Mouse (Mus musculus) ES-E14 (cell line): ENCODE measurements at regions not wholly inside any gene's neighbourhood (a gene's known extent, or its start where the extent isn't known, plus 50 kb on each side); places are given as distances from the start of the nearest gene placed in this dataset.

ENCODE experiments used
- DNase-seq: peaks from one replicate; pipeline ENCODE4 v3.0.0-alpha.2; 2013; ENCODE audit warnings: low read depth, low spot score
- H3K27ac ChIP-seq: 2 replicates; pipeline ENCODE4 v1.5.1; 2012; ENCODE audit warnings: low read depth, mild to moderate bottlenecking, low read length, moderate library complexity, mixed read lengths; ENCODE audit not compliant: poor library complexity, insufficient read depth, severe bottlenecking
- H3K36me3 ChIP-seq: 2 replicates; pipeline ENCODE4 v1.6.1; 2012; ENCODE audit warnings: mild to moderate bottlenecking, low read length, moderate library complexity, mixed read lengths; ENCODE audit not compliant: control insufficient read depth, poor library complexity, insufficient read depth, severe bottlenecking
- H3K4me1 ChIP-seq, 2 experiments: fragments of 150-350 bp in 1 of 2; sonication (generic) in 1 of 2; 2 replicates each; pipeline ENCODE4 v1.6.1; 2012; ENCODE audit warnings: low read length in 2 of 2, mild to moderate bottlenecking in 1 of 2, mixed read lengths in 1 of 2; ENCODE audit not compliant: control insufficient read depth in 2 of 2, insufficient read depth in 2 of 2, poor library complexity in 1 of 2
- H3K4me3 ChIP-seq, 2 experiments: fragments of 150-350 bp in 1 of 2; sonication (generic) in 1 of 2; 2 replicates each; pipeline ENCODE4 v1.5.1; 2012; ENCODE audit warnings: low read length in 2 of 2, low read depth in 1 of 2, mild to moderate bottlenecking in 1 of 2, mixed read lengths in 1 of 2; ENCODE audit not compliant: insufficient read depth in 1 of 2, poor library complexity in 1 of 2, severe bottlenecking in 1 of 2
- H3K9ac ChIP-seq: 2 replicates; pipeline ENCODE4 v1.6.1; 2012; ENCODE audit warnings: low read depth, mild to moderate bottlenecking, low read length, mixed read lengths; ENCODE audit not compliant: poor library complexity, insufficient read depth, severe bottlenecking
- H3K9me3 ChIP-seq: fragments of 150-350 bp; sonication (generic); 2 replicates; pipeline ENCODE4 v1.6.1; 2012; ENCODE audit warnings: low read depth, mild to moderate bottlenecking, low read length; ENCODE audit not compliant: control insufficient read depth, insufficient read depth
- CHD2 ChIP-seq: IDR thresholded peaks from 2 replicates; pipeline ENCODE4 v1.6.1; 2014; ENCODE audit warnings: mild to moderate bottlenecking, low read depth, low read length, inconsistent platforms
- HCFC1 ChIP-seq: IDR thresholded peaks from 2 replicates; pipeline ENCODE4 v1.6.1; 2012; ENCODE audit warnings: low read length, inconsistent platforms, borderline replicate concordance; ENCODE audit not compliant: insufficient read depth
- MAFK ChIP-seq: IDR thresholded peaks from 2 replicates; pipeline ENCODE4 v1.6.1; 2014; ENCODE audit warnings: mild to moderate bottlenecking, low read depth, low read length, inconsistent platforms; ENCODE audit not compliant: insufficient read depth
- ZC3H11A ChIP-seq: IDR thresholded peaks from 2 replicates; pipeline ENCODE4 v1.6.1; 2012; ENCODE audit warnings: low read depth, mild to moderate bottlenecking, inconsistent platforms, low read length, borderline replicate concordance
- ZNF384 ChIP-seq: IDR thresholded peaks from 2 replicates; pipeline ENCODE4 v1.6.1; 2012; ENCODE audit warnings: low read depth, low read length, inconsistent platforms
- in situ Hi-C, 2 experiments: fragments of 600-800 bp; cut with MboI; formaldehyde crosslinking; loops; one replicate each; pipeline ENCODE4 v1.15.1; 2025; ENCODE audit warnings: low sequenced_read_pairs in 2 of 2, inconsistent platforms in 1 of 2; ENCODE audit not compliant: unreplicated experiment in 2 of 2

DNA sequence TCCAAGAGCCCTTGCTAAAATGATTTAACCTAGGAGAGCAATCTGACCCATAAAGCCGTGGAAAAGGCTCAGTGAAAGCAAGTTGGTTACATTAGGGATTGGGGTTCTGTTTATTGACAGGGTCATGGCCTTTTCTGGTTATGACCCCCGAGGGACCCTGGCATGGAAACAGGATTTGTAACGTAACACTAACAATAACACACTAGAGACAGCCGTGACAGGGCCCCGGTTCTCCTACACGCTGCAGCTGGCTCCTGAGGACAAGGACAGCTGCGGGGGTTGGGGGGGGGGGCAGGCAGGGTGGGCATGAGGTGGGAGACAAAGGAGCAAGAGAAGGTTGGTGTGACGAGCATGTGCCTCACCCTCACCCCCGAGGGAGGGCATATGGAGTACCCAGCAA, 300.4 kb downstream of the Ets1 start:
- Histone ChIP-seq H3K27ac (no peak overlapping the region), H3K9ac (no peak overlapping the region)
- no peak for DNase-seq

DNA sequence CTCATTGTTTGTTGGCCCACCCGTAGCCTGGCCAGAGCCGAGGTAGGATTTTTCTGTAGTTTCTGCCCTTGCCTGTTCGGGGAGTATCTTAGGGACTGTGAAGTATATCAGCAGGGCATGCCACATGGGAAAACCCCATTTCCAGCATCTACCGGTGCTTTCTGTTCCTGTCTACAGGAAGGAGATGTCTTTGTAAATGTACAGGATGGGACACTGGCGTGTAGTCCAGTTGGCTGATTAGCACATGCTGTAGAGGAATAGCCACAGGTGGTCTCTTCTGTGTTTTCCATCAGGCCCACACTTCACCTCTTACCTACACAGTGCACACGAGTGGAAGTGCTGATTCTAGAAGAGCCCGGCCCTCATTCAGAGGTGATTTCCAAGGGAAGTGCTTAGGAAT, 301.4 kb downstream of the Ets1 start:
- no peak for DNase-seq
- TF ChIP-seq HCFC1 (no peak), ZC3H11A (no peak), CHD2 (no peak), MAFK (no peak), ZNF384 (no peak)
- Histone ChIP-seq H3K36me3 (no peaks in the 10 kb centered on the region), H3K9me3 (no peaks in the 10 kb centered on the region), H3K4me3 (no peak overlapping the region), H3K9ac (no peak overlapping the region), H3K27ac (no peak overlapping the region), H3K4me1 (peaks cover 2 to 3% of the 10 kb centered on the region in 2 experiments; a peak in 2 of 4 replicates)
- in situ Hi-C loops, result loop anchor here in 1 of 2 experiments (25.0 kb wide), 1 partner anchor 350 kb away; no protein-coding TSS in a partner anchor

More for the DNA sequence above, 300.4 kb downstream of the Ets1 start:
- in situ Hi-C loops, result loop anchor here in 1 of 2 experiments (25.0 kb wide), 1 partner anchor 349 kb away; no protein-coding TSS in a partner anchor
- no peak for TF ChIP-seq CHD2
- no peaks in the 10 kb centered on the region for H3K36me3 ChIP-seq
- peaks cover 2 to 3% of the 10 kb centered on the region in 2 experiments; a peak in 2 of 4 replicates for H3K4me1 ChIP-seq
- H3K9me3 ChIP-seq, result no peaks in the 10 kb centered on the region
- H3K4me3 ChIP-seq, result no peak overlapping the region

DNA sequence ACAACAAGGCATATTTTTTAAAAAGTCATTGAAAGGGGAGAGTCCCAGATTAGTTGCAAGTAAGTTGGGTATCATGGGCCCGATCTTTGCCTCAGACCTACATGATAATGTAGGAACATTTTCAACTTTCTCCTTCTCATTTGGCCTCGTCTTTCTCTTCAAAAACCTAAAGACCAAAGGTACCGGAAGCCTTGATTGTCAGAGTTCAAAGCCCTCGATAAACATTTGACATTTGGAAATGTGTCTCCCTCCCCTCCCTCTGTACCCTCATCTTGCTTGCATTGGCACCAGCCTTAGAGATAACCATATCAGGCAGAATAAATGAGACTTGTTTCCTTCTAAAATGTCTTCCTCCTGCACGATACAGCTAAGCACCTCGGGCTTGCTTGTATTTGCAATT, 302.8 kb downstream of the Ets1 start:
- Histone ChIP-seq H3K36me3 (no peaks in the 10 kb centered on the region), H3K27ac (no peak overlapping the region), H3K4me3 (no peak overlapping the region), H3K9ac (no peak overlapping the region), H3K4me1 (peaks cover 0 to 3% of the 10 kb centered on the region in 2 experiments; a peak in 1 of 4 replicates), H3K9me3 (no peaks in the 10 kb centered on the region)
- TF ChIP-seq CHD2 (no peak), ZC3H11A (no peak), MAFK (no peak), HCFC1 (no peak), ZNF384 (no peak)
- in situ Hi-C loops, result loop anchor here in 1 of 2 experiments (25.0 kb wide), 1 partner anchor 352 kb away; no protein-coding TSS in a partner anchor
- no peak for DNase-seq

DNA sequence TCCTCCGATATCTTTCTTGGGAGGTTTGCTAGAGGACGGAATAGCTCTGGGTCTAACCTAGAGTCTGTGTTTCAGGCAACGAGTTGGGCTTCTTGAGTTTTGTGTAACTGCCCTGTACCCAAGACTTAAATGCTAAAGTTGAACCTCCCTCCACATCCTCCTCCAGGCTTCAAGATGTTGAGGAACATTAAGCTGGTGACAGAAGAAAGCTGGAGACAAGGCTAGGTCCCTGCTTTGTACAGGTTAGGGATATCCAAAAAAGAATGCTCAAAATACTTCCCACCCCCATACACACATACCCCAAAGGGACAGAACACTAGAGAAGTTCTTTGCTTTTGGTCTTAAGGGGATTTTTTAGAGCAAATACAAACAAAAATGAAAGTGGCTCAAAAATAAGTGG, 303.6 kb downstream of the Ets1 start:
- Histone ChIP-seq H3K27ac (no peak overlapping the region), H3K9ac (no peak overlapping the region), H3K36me3 (no peaks in the 10 kb centered on the region), H3K9me3 (no peaks in the 10 kb centered on the region), H3K4me1 (peaks cover 0 to 3% of the 10 kb centered on the region in 2 experiments; a peak in 1 of 4 replicates), H3K4me3 (no peak overlapping the region)
- DNase-seq, result no peak
- TF ChIP-seq MAFK (no peak), ZC3H11A (no peak), HCFC1 (no peak), ZNF384 (no peak), CHD2 (no peak)
- in situ Hi-C loops, result loop anchor here (10.0 to 25.0 kb wide), 2 partner anchors 345 to 352 kb away; no protein-coding TSS in a partner anchor

DNA sequence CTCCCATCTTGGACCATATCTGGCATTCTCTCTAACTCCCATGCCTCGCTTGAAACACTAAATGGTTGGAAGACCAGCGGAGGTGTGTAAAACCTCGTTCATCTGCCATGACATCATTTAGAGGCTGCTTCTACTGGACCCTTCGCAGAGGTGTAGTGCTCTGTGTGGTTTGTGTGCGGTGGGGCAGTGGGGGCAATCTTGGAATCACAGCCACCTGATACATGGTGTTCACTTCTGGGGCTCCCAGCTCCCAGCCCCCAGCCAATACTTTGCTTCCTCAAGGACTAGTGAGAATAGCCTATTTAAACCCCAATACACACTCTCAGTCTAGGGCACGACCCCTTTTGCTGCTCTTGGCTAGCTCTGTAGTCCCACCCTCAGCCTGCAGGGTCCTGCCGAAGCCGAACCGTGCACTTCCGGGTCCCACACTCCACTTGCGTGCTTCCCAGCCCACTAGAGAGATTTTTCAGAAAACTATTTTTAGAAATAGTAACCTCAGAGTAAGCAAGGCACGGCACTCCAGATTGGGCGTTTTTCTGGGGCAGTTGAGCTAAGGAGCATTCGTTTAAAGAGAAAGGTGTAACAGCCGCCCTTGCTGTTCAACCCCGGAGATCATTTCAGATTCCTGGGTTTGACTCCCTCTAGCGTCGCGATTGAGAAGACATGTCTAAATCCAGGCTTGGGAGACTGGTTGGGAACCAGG, 304.2 kb downstream of the Ets1 start:
- Histone ChIP-seq H3K4me3 (peak overlapping the region; percentile 52 to 59), H3K36me3 (no peaks in the 10 kb centered on the region), H3K9me3 (no peaks in the 10 kb centered on the region), H3K9ac (peak overlapping the region; percentile 65; the same call in 1 of the 2 replicates), H3K4me1 (peaks cover 0 to 3% of the 10 kb centered on the region in 2 experiments; a peak in 1 of 4 replicates), H3K27ac (no peak overlapping the region)
- peak; percentile 83 for DNase-seq
- in situ Hi-C loops, result loop anchor here (10.0 to 25.0 kb wide), 2 partner anchors 345 to 353 kb away; no protein-coding TSS in a partner anchor
- TF ChIP-seq ZNF384 (no peak), ZC3H11A (peak; percentile 35; the same call in 1 of the 2 replicates)
